Mouse (Mus musculus) brain, adult 2 months (tissue): Measurements from ENCODE around the gene Polr3f.

ENCODE experiments used
- DNase-seq: peaks from one replicate; pipeline ENCODE4 v3.0.0; 2011; ENCODE audit warnings: low read depth, low spot score

Polr3f gene

DNA sequence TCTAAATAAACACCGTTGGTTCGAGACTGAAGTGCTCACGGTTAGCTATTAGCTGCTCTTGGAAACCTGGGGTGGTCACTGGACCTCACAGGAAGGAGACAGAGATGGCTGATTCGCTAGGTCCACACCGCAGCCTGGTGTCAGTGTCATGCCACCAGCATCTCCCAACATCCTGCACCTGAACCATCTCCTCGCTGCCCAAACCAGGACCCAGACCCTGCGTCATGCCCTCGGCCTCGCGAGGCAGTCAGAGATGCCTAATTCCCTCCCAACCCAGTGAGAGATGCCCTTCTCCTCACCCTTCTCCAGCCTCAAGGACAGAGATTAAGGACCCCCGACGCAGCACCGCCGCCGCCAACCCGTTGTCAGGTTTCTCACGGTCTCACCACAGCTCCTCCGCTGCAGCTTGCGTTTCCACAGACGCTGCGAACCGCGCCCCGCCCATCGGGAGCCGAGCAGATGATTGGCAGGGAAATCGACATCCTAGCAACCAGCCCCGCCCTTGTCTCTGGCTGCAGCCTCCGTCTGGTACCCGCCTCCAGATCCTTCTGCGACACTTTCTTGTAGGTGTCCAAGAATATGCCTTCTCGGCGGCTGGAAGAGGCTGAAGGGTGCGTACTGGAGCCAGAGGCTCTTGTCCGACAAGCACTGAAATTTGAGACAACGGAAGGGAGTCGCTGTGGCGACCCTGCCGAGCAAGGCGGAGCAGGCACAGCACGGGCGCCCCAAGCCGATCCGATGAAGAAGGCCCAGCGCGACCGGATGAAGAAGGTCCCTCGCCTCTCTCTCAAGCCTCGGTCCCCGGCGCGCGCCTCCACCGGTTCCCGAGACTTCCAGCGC lies at the start of gene Polr3f, which contains the start of gene Dzank1:
TSS of gene Polr3f (plus strand) at position 738 of the 840 bp plus-strand sequence.
TSS of gene Dzank1 (minus strand) at position 434 of the 840 bp plus-strand sequence.
- peak; percentile 99 for DNase-seq

DNA sequence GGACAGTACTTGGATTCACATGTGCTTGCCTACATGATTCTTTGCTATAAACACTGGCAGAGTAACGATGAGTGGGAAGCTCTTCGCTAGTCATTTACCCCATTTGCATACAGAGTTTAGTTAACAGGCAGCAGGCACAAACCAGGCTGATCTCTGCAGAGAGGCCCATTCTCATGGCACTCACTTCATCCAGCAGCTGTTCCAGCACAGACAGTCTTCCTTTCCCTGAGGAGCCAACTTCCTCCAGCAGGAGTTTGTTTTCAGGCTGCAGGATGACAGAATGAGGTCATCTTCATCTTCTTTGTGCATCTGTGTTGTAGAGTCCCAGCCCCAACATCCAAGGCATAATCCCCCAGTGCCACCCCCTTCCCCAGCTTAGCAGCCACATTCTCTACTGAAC lies 48.1 kb upstream of the Polr3f start:
- DNase-seq, result peak; percentile 84

DNA sequence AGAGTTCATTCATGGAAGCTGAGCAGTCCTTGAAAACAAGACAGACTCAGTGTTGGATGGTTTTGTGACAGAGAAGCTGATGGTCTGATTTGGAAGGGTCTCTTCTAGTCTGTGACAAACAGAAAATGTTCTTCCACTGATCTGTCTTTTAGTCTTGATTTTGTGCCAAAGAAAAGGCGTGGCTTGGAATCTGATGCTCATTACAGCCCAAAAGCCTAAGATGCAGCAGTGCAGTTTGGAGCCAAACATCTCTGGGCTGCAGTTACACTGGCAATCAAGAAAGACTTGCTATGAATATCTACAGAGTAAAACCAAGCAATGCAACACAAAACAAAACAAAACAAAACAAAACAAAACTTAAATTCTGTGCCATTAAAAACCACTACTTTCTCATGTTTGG lies 43.4 kb upstream of the Polr3f start:
- peak; percentile 33 for DNase-seq

DNA sequence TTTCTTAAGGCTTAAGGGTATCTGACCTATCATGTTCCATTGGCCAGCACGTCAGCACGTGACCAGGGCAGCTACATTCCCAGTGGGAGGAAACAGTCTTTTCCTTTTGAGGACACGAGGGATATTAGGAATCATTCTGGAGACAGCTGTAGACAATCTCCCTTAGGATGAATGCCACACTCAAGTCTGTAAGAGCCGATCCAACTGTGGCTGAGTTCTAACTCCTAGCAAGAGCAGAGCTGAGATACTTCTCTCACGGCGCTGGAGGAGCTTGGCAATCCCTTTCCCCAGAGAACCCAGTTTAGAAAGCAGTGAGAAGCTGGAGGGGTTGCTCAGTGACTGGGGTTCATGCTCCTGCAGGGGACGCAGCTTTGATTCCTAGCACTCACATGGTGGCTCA lies 42.1 kb upstream of the Polr3f start:
- DNase-seq, result no peak

DNA sequence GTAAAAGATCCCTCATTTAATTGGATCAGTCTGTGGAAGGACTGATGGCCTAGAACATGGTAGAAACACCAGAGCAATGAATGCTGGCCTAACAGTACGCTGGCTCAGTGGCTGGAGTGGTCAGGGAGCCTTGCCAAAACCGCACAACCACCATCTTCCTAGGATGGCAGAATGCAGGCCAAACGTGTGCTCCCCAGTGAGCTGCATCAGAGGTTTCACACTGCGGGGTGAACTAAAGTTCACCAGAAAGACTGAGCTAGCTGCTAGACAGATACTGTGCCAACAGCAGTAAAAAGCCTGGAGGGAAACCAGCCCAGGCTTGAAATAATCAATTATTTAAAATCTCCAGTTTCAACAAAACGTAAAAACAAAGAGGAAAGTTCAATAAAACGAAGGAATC lies 40.0 kb upstream of the Polr3f start:
- peak; percentile 32 for DNase-seq

DNA sequence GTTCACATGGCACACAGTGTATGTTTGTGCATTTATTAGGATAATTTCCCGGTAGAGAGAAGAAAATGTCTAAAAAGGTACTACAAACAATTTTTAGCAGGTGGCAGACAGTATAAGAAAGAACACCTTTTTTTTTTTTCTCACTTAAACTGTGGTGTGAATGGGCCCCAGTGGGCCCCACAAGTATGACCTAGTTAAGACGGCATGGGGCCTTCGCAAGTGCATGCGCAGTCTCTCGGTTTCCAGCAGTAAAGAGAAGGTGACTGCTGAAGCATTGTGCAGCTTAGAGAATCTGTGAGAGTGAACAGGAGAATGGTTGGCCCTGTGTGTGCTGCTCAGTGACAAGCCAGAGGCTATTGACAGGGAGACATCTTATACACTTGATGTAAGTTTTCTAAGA lies 38.2 kb upstream of the Polr3f start:
- peak; percentile 36 for DNase-seq

DNA sequence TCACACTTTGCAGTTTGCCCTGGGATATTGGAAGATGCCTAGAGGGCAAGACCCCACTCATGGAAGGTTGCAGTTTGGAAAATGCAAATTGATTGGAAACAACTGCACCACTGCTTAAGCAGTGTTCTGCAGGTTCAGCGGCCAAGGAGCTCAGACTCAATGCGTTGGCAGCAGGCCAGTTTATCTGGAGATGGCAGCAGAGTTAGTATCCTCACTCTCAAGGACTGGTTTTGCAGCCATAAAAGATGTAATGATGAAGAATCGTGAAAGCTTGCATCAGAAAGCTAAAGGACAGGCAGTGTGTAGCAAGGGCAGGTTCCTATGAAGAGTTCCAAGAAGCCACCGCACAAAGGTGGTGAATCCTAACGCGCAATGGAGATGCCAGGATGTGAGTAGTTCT lies 25.4 kb upstream of the Polr3f start:
- peak; percentile 30 for DNase-seq

DNA sequence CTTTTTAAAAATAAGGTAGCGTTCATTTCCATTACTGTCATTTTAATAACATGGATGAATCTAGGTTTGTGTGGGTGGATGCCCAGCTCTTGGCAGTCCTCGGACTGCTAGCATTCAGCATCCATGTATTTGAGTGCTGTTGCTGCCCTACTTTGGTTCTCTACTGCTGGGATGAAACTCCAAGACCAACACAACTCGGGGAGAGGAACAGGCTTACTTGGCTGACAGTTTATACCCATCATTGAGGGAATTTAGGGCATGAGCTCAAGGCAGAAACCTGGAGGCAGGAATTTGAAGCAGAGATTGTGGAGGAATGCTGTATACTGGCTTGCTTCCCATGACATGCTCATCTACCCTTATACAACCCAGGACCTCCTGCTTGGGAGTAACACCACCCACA lies 12.9 kb upstream of the Polr3f start:
- DNase-seq, result peak; percentile 49

DNA sequence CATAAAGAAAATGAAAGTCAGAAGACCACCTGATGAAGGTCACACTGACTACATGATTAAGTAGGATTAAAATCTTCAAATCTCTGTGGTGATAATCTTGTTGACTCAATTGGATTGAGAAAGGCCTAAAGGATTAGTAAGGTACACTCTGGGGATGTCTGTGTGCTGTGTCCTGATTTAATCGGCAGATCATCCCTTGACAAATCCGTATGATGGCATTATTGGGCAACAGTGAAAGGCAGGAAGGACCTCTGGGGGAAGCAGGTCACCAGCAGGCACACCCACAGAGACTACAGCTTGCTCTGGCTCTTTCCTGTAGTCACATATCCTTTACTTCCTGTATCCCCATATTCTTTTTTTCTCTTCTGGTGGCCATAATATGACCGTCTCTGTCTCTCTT lies 7.7 kb upstream of the Polr3f start:
- no peak for DNase-seq

DNA sequence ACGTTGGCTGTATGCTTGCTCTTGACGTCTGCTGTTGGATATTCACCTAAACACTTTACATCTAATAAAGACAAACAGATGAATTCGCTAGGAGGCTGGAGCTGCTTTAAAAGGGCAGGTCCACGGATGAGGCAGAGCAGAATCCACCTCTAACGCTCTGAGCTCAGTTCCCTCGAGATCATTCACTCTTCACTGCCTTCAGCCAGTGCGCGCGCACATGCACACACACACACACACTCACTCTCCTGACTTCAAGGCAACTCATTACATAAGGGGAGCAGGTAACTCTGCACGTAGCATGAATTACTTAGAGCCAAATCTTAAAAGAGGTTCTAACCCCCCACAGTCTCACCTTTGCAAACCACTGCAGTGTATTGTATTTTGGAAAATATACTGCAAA lies 1.7 kb upstream of the Polr3f start:
- DNase-seq, result peak; percentile 76

DNA sequence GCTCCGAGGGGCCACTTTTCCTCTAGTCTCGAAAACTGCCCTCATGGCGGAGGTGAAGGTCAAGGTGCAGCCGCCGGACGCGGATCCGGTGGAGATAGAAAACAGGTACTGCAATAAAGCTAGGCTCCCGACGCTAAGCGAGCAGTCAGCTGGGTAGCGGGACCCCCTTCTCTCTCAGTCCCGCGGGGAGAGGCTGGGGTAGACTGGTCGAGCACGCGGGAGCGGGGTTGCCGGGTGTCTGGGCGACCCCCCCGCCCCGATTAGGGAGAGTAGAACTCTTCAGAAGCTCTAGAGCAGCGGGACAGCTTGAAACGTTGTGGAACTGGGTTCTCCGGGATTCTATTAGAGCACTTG lies 280 bp downstream of the Polr3f start:
- no peak for DNase-seq

DNA sequence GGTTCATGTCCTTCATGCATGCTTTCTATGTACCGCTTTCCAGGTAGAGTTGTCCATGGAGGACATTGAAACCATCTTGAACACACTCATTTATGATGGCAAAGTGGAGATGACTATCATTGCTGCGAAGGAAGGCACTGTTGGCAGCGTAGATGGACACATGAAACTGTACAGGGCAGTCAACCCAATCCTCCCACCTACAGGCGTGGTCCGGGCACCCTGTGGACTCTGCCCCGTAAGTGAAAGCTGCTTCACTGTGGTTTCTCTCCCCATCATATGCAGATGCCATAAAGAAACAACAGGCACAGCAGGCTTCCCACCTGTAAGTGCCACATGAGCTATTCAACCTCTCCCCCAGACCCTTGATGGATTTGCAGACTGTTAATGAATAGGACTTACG lies 9.6 kb downstream of the Polr3f start:
- no peak for DNase-seq

DNA sequence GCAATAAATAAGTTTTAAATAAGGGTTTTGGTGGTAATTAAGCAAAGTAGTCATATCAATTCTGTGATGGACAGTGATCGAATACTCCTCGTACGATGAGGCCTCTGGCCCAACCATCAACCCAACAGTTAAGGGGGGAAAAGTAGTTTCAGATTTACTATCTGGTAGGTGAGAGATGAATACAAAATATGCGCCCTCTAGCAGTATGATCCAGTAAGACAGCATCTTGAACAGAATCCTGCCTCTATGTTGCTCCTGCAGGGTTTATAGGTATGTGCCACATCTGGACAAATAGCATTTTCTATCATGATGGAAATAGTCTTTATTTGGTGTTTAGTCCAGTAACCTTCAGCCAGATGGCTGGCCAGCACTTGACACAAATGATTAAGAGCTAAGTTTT lies 13.7 kb downstream of the Polr3f start:
- DNase-seq, result no peak

DNA sequence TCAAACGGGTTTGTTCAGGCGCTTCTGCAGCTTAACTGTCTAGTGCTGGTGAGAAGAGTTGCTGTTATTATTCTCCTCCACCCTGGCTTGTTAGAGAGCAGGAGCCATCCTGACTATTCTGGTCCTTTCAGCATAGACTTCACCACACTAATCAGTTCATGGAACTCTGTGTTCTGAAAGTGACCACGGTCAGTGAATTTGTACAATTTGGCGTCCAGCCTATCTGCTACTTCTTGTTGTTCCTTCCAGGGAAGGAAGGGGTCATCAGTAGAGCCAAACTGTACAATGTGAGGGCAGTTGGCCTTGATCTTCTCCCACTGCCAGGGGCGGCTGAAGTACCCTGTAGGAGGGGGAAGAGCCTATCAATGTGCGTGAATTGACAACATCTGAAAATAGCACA lies 16.2 kb downstream of the Polr3f start:
- DNase-seq, result no peak

DNA sequence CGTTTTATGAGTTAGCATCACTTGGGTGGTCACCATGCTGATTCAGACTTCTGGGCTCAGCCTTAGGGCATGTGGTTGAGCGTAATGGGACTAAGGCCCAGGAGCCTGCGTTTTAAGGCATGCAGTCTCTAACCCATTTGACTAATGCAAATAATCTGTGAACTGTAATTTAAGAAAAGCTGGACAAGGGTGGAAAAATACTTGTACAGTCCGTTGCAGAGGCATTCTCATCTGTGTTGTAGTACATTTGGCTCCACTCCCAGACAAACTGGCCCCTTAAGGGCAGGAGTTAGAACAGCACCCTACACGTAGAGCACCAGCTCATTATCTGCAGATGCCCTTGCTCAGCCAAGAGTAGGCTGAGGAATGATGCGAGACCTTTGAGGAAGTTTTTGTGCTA lies 17.1 kb downstream of the Polr3f start:
- DNase-seq, result no peak

DNA sequence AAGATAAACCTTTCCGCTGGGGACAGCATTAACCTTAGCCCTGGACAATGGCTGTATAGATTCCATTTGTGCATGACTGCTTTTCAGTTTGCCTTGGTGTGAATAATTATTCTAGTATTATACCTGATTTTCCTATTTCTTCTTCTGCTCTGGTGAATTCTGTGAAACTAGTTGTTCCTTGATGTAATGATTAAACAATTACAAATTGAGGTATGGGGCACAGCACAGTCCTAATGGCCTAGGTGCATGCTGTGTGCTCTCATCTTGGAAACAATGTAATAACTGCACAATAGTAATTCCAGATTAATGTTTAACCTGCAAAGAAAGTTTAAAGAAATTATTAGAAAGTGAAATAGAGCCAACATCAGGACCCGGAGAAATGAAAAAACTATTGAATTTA lies 17.5 kb downstream of the Polr3f start:
- DNase-seq, result no peak

DNA sequence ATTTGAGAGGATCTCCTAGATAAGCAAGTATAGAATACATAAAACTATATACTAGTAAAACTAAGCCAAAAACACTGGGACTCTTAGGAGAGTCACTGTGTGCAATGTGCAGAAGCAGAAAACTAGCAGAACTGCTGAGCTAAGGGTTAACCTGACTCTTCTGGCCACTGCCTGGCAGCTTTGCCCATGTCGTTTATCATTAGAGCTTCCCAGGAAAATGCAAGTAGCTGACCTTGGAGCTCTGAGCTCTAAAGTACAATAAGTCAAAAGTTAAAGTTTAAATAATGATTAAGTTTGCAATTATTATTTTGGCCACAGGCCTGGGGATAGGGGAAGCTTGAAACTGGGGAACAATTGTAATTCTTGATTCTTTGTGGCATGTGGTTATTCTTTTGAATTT lies 18.0 kb downstream of the Polr3f start:
- DNase-seq, result no peak

DNA sequence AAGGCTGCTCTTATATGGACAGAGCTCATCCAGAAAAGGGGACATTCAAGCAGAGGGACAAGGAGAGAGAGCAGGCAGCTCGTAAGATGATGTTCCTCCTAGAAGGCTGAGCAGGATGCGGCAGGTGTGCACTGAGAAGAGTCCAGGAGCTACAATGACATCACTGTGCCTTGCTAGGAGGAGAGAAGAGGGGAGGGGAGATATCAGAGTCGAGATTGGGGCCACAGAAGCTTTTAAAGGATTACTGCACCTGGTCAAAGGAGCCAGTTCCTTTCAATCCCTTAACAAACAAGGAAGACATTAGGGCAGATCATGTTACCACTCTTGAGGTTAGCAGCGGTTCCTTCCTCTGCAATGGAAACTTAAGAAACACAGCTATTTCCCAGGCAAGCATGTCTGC lies 20.0 kb downstream of the Polr3f start:
- no peak for DNase-seq

DNA sequence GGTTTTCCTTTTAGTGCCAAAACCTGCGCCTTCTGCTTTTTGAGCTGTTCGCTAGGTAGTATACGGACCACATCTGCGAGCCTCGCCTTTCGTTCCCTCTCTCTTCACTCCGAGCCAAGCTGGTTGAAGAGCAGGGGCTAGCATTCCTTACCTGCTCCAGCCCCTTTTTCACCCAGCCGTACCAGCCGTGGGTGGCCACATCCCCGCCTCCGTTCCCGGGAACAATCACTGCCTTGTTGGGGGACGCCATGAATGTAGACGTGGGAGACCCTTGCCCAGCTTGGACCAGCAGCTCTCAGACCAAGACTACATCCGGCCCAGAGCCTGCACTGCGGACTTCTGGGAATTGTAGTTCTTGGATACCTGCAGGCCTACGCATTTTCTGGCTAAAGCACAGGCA lies 23.0 kb downstream of the Polr3f start, which contains the start of gene Rbbp9:
TSS of gene Rbbp9 (minus strand) at position 341 of the 400 bp plus-strand sequence.
- DNase-seq, result peak; percentile 92

DNA sequence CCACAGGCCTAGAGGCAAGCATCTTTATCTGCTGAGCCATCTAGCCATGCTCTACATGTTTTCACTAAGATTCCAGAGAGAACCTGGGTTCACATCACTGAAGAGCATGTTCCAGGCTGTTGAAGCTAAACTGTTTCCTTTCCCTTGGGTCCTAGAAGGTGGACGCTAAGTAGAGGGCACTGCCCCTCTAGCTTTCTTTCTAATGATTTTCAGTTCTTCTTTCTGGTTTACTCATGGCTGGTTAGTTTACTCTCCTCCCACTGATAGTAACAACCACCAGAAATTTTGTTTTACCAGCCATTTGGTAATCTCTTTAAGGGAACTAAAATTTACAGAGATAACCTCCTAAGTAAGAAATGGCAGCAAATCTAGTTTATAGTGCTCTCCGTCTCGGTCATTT lies 26.4 kb downstream of the Polr3f start:
- DNase-seq, result no peak

DNA sequence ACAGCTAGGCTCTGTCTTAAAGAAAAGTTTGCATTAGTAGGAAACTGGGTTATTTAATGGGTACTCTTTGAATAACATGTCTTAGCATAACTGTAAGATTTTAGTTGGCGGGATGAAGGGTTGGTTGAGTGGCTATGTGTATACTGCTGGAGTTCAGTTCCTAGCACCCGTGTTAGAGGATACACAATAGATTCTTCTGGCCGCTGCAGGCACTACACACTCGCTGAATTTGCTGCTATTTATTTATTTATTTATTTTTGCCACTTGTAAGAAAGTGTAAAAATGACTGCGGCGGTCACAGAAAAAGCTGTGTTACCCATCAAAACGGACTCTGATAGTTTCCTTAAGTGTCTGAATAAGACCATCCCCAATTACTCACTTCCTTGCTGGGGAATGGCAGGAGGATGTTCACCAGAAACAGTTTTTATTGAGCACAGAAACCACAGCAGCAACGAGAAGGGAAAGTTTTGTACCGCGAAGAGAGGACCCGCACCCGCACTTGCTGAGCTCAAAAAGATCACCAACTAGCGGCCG lies 27.8 kb downstream of the Polr3f start:
- DNase-seq, result no peak

DNA sequence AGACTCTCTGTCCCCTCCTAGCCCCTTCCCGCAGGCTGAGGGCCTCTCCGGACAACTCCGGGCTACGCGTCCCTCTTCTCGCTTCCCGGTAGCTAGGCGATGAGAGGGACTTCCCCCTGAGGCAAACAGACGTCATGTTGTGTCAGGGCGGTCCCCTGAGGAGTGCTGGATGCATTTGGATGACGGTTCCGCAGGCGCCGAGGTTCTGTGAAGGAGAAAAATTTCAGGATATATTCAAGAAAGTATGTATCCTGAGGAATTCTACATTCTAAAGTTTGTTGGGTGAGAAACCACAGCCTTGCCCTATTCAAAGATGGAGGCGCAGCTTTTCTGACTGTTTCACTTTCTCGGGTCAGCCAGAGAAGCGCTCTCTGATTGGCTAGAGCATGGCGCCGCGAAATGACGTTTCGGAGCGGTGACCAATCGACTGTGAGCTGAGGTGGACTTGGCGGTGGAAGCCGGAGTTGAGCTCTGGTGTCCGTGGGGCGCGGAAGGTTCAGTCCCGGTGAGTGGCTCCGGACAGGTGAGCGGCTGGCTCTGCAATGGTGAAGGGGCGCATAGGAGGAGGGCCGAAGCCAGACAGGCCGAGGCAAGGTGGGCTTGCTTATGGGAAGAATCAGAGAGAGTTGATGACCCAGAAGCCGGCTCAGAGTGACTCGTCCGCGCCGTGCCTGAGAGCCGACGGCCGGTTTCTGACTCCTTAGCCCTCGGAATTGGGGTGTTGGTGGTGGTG lies 28.5 kb downstream of the Polr3f start, which contains the start of gene Sec23b:
TSS of gene Sec23b (plus strand) at position 410 of the 733 bp plus-strand sequence.
- peak; percentile 99 for DNase-seq

DNA sequence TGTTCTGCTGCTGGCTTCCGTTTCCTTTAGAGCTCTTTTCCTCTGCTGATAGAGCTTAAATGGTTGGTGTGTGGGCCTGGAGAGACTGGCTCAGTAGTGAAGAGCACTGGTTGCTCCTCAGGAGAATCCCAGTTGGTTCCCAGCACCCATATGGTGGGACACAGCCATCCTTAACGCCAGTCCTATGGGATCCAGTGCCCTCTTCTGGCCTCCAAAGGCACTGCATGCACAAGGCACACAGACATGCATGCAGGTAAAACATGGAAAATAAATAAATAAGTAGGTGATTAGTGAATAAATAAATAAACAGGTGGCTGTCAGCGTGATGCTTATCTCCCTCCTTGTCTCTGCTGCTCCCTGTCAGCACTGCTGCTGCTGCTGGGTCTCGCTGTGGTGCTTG lies 61.2 kb downstream of the Polr3f start:
- no peak for DNase-seq
